Mouse (Mus musculus) intestine, embryonic 15.5 days (tissue): ENCODE results near the gene Pi4kb. TPM values are rescaled to one million over a fixed set of nuclear protein-coding genes. Genes with fewer than 3 reads are reported as not detected.
"Not testable (repeated sequence)": the region's sequence is repeated elsewhere in the genome, so short reads cannot be mapped to it uniquely, and the experiment has no call there.

Experiments
- ATAC-seq: fragments of 200-750 bp; cut with Nextera tagmentation; 2 replicates; pipeline ENCODE4 v1.8.0; 2017; ENCODE audit warnings: moderate TSS enrichment, moderate library complexity
- H3K27ac ChIP-seq: fragments of 300-500 bp; sonication (generic); 2 replicates; pipeline ENCODE4 v1.5.1; 2015; ENCODE audit warnings: mild to moderate bottlenecking, inconsistent platforms
- H3K27me3 ChIP-seq: fragments of 300-500 bp; sonication (generic); replicated peaks from 2 replicates; pipeline ENCODE4 v1.6.1; 2015; ENCODE audit warnings: inconsistent platforms
- H3K36me3 ChIP-seq: fragments of 300-500 bp; sonication (generic); 2 replicates; pipeline ENCODE4 v1.6.1; 2015; ENCODE audit warnings: inconsistent platforms
- H3K4me1 ChIP-seq: fragments of 300-500 bp; sonication (generic); replicated peaks from 2 replicates; pipeline ENCODE4 v1.6.1; 2015; ENCODE audit warnings: inconsistent platforms
- H3K4me2 ChIP-seq: fragments of 300-500 bp; sonication (generic); replicated peaks from 2 replicates; pipeline ENCODE4 v1.6.1; 2015; ENCODE audit warnings: mild to moderate bottlenecking, inconsistent platforms
- H3K4me3 ChIP-seq: fragments of 300-500 bp; sonication (generic); replicated peaks from 2 replicates; pipeline ENCODE4 v1.5.1; 2015; ENCODE audit warnings: inconsistent platforms
- H3K9ac ChIP-seq: fragments of 300-500 bp; sonication (generic); 2 replicates; pipeline ENCODE4 v1.6.1; 2015; ENCODE audit warnings: inconsistent platforms
- H3K9me3 ChIP-seq: fragments of 300-500 bp; sonication (generic); 2 replicates; pipeline ENCODE4 v1.6.1; 2016; ENCODE audit warnings: inconsistent platforms
- WGBS: fragments of 180-500 bp; shearing (Covaris S2); methylation state at CpG from one replicate; pipeline ENCODE4 v1.1.7; 2015; 5-methylcytosine and 5-hydroxymethylcytosine counted together
- polyA plus RNA-seq: library from polyadenylated mRNA; unstranded; fragments of >200 nt; fragmentation: Nextera tagmentation; extraction: Ambion mirVana; gene quantifications from 2 replicates; pipeline ENCODE4 v1.2.1, GENCODE M21; 2015

The Pi4kb gene
- polyA plus RNA-seq, 1 experiment from 2014 or later, result 19.8 TPM

DNA sequence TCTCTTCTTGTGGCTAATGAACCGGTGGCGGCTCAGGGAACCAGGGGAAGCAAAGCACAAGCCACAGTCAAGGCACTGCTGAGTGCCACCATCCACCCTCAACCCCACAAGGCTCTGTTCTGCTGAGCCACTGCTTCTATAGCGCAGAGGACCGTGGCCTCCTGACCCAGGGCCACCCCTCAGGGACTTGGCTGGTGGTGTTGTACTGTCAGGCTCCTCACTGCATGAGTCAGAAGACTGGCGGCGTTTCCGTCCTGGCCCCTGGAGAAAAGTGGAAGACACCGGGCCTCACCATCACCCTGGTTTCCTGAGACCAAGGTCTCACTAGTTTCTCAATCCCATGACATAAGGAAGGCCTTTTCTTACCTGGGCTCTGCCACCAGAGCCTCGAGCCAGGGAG is 33.2 kb downstream of the Pi4kb start:
- H3K4me3 ChIP-seq, result no peak overlapping the region
- no peak overlapping the region for H3K4me2 ChIP-seq
- H3K27me3 ChIP-seq, result no peaks in the 10 kb centered on the region
- no peak overlapping the region for H3K9ac ChIP-seq
- WGBS, result 90% methylated on average over 9 of the region's 9 CpGs
- ATAC-seq, result no peak
- 0 out of 2 replicates have a peak, but pooled peaks cover 4% of the 10 kb centered on the region for H3K4me1 ChIP-seq
- no peak overlapping the region for H3K27ac ChIP-seq
- H3K9me3 ChIP-seq, result no peaks in the 10 kb centered on the region
- H3K36me3 ChIP-seq, result peaks cover 65% of the 10 kb centered on the region

DNA sequence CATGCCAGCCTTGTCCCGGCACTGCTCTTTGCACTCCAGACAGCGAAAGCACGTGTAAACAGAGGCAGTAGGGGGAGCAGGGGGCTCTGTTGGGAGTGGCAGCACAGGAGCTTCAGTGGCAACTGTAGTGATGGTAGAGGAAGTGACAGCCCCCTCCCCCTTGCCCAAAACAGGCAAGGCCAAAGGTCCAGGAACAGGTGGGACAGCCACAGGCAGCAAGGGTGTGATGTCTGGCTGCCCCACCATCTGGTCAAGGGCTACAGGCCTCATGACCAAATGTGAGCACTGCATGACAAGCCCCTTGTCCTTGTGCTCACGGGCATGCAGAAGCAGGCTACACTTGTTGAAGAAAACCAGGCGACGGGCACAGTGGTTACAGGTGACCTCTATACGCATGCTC is 35.9 kb downstream of the Pi4kb start:
- ATAC-seq, result no peak
- H3K36me3 ChIP-seq, result peaks cover 52% of the 10 kb centered on the region
- H3K27ac ChIP-seq, result no peak overlapping the region
- WGBS, result 73% methylated on average over 7 of the region's 7 CpGs
- no peak overlapping the region for H3K4me3 ChIP-seq
- H3K9ac ChIP-seq, result no peak overlapping the region
- no peaks in the 10 kb centered on the region for H3K27me3 ChIP-seq
- no peaks in the 10 kb centered on the region for H3K9me3 ChIP-seq
- H3K4me2 ChIP-seq, result no peak overlapping the region
- peaks cover 16% of the 10 kb centered on the region for H3K4me1 ChIP-seq

DNA sequence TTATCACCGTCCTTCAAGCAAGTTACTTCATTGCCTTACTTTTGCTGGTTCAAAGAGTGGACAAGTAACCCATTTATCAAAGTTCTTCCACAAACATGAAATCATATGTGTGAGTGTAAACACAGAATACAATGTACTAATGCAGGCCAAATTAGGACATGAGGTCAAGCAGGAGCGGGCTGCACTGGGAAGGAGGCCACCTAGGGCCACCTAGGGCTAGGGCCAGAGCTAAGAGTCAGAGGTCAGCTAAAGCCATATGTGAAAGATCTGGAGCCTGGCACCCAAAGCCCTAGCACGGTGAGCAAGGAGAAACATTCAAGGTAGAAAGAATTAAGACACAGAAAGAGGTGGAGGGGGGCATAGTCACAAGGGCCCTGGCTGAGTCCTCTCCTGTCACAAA is 38.5 kb downstream of the Pi4kb start:
- H3K36me3 ChIP-seq, result peaks cover 35% of the 10 kb centered on the region
- WGBS, result 83% methylated on average over 3 of the region's 3 CpGs
- H3K27me3 ChIP-seq, result no peaks in the 10 kb centered on the region
- H3K4me2 ChIP-seq, result peak overlapping the region; percentile 90
- H3K4me1 ChIP-seq, result peaks cover 12% of the 10 kb centered on the region
- no peak overlapping the region for H3K27ac ChIP-seq
- no peak overlapping the region for H3K9ac ChIP-seq
- no peak overlapping the region for H3K4me3 ChIP-seq
- no peak for ATAC-seq
- no peaks in the 10 kb centered on the region for H3K9me3 ChIP-seq

DNA sequence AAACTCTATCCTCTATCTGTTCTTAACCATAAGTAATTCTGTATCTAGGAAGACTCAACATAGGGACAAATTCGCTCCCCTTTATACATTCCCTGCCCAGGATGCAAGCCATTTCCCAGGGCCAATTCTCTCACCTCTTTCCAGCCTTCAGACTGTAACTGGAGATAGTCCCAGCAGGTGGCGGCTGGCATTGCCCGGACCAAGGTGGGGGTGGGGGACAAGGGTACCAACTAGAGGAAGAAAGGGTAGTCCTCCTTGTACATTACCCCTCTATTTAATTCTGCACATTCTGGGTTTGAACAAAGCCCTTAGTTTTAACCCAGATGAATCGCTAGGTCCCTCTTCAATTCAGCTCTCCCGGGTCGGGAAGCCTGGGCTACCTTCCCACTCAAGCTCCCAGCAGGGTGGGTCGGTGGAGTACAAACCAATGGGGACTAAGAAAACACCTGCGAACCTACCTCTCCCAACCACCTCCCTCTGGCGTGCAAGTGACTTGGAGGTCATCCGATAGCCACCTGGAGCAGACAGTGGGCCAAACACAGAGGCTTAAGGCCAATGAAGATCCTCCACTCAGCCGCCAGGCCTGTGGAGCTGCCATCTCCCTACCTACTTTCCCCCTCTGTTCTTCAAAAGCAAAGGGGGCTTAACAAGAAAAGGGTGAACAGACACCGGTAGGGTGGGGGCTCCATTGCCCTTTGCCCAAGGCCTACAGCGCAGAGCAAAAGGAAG is 39.3 kb downstream of the Pi4kb start:
- no peaks in the 10 kb centered on the region for H3K27me3 ChIP-seq
- peak overlapping the region; percentile 91 for H3K27ac ChIP-seq
- no peaks in the 10 kb centered on the region for H3K9me3 ChIP-seq
- peaks cover 27% of the 10 kb centered on the region for H3K36me3 ChIP-seq
- H3K4me1 ChIP-seq, result peaks cover 12% of the 10 kb centered on the region
- H3K9ac ChIP-seq, result peak overlapping the region; percentile 79
- no peak for ATAC-seq
- H3K4me3 ChIP-seq, result peak overlapping the region; percentile 84
- H3K4me2 ChIP-seq, result peak overlapping the region; percentile 90
- 17% methylated on average over 13 of the region's 13 CpGs for WGBS

- peak overlapping the region; percentile 79 for H3K9ac ChIP-seq
- peaks cover 20% of the 10 kb centered on the region for H3K36me3 ChIP-seq
- H3K4me3 ChIP-seq, result peak overlapping the region; percentile 84
- H3K4me2 ChIP-seq, result peak overlapping the region; percentile 90
- peak overlapping the region; percentile 91 for H3K27ac ChIP-seq
- ATAC-seq, result peak; percentile 8
- no peaks in the 10 kb centered on the region for H3K9me3 ChIP-seq
- no peaks in the 10 kb centered on the region for H3K27me3 ChIP-seq
- 1% methylated on average over 44 of the region's 44 CpGs for WGBS
- H3K4me1 ChIP-seq, result peaks cover 12% of the 10 kb centered on the region
Measured at GRCm38 (mm10) chr3:95014428-95015151, 40.1 kb downstream of the Pi4kb start.

DNA sequence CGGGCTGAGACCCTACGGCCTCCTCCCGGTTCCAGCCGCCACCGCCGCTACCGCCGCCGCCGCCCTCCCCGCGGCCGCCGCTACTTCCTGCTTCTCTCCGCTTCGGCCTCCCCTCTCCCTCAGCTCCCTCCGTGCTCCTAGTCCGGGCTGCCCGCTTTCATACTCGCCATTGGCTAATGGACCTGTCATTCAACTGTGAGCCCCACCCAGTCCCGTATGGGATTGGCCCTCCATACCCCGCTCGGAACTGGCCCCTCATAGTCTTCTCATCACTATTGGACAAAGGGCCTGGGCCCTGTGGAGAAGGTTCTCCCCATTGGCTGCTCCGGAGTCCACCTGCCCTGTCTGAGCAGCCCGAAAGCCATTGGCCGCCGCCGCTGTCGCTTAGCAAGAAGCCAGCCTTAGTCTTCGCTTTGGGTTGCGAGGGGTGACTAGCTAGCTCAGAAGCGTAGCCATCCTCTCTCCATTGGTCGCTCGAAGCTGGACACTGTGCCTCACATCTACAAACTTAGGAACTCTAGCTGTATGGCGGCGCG is 40.9 kb downstream of the Pi4kb start, which contains the start of gene Zfp687:
Gene Zfp687, minus strand, starts transcription at position 112 of the 536 bp plus-strand sequence.
- H3K4me2 ChIP-seq, result peak within 1 kb of the TSS; percentile 90
- H3K27me3 ChIP-seq, result no peaks in the 10 kb centered on the region
- under 1% methylated on average over 37 of the region's 37 CpGs for WGBS
- no peaks in the 10 kb centered on the region for H3K9me3 ChIP-seq
- peak within 1 kb of the TSS; percentile 84 for H3K4me3 ChIP-seq
- peaks cover 15% of the 10 kb centered on the region for H3K36me3 ChIP-seq
- peak within 1 kb of the TSS; percentile 97 for H3K27ac ChIP-seq
- peak within 1 kb of the TSS; percentile 79 for H3K9ac ChIP-seq
- peaks cover 12% of the 10 kb centered on the region for H3K4me1 ChIP-seq
- peak; percentile 97 for ATAC-seq

DNA sequence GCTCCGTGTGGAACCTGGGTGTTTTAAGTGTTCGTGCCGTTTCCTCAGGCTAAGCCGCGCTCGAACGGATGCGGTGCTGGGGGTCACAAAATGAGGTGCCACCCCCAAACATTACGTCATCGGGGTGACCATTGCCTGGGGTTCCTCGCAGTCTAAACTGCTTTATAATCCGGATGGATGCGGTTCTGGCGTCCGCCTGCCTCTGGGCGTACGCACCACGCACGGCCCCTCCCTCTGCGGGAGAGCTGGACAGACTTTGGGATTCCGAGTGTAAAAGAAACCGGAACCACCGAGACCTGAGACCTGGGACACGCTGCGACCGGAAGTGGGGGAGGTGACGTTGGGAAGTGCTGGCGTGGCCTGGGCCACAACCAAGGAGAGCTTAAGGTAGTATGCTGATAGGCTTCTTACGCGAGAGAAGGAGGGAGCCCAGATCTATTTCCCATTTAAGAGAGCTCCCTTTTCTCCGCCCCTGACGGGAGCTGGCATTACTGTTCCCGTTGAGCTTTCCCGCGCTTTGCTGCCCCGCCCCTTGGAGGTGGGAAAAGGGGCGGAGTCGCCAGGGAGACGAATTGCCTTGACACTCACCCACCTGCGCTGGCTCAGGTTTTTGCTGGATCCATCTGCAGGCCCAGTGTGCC is 41.5 kb downstream of the Pi4kb start:
- peak overlapping the region; percentile 97 for H3K27ac ChIP-seq
- no peaks in the 10 kb centered on the region for H3K9me3 ChIP-seq
- peaks cover 12% of the 10 kb centered on the region for H3K4me1 ChIP-seq
- peak overlapping the region; percentile 90 for H3K4me2 ChIP-seq
- peak; percentile 86 for ATAC-seq
- peak overlapping the region; percentile 84 for H3K4me3 ChIP-seq
- H3K36me3 ChIP-seq, result peaks cover 12% of the 10 kb centered on the region; the same call in 1 of the 2 replicates
- no peaks in the 10 kb centered on the region for H3K27me3 ChIP-seq
- WGBS, result under 1% methylated on average over 40 of the region's 40 CpGs
- peak overlapping the region; percentile 55 for H3K9ac ChIP-seq

DNA sequence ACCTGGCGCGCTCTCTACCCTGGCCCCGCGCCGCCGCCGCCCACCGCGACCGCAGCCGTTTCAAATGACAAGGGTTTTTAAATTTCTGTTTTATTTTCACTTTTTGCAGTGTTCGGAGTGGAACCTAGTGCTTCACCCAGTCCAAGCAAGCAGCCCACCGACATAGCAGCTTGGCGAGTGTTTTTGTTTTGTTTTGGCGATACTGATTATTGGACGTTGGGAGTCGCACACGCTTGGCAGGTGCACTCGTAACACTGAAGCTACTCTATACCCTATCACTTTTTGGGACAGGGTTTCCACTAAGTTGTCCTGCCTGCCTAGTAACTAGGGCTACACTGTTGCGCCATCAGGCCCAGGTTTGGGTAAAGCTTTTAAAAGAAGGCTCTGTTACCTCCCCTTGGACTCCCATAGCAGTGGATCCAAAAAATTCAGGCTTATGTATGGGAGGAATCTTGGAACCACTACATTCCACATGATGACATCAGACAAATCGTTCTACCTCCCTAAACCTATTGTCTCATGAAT is 42.1 kb downstream of the Pi4kb start:
- Histone ChIP-seq H3K4me1 (peaks cover 12% of the 10 kb centered on the region), H3K9me3 (no peaks in the 10 kb centered on the region), H3K4me3 (peak overlapping the region; percentile 84), H3K4me2 (peak overlapping the region; percentile 90), H3K9ac (peak overlapping the region; percentile 55), H3K27me3 (no peaks in the 10 kb centered on the region), H3K36me3 (peaks cover 8% of the 10 kb centered on the region; the same call in 1 of the 2 replicates), H3K27ac (peak overlapping the region; percentile 97)
- ATAC-seq, result no peak
- 4% methylated on average over 21 of the region's 21 CpGs for WGBS

GRCm38 (mm10) chr3:95018741-95019140 is 44.2 kb downstream of the Pi4kb start:
- no peaks in the 10 kb centered on the region for H3K36me3 ChIP-seq
- no peak overlapping the region for H3K4me3 ChIP-seq
- no peaks in the 10 kb centered on the region for H3K9me3 ChIP-seq
- WGBS, result 87% methylated on average over 2 of the region's 2 CpGs
- peaks cover 6% of the 10 kb centered on the region for H3K4me1 ChIP-seq
- no peaks in the 10 kb centered on the region for H3K27me3 ChIP-seq
- H3K4me2 ChIP-seq, result no peak overlapping the region
- H3K9ac ChIP-seq, result no peak overlapping the region
- ATAC-seq, result no peak
- no peak overlapping the region for H3K27ac ChIP-seq

DNA sequence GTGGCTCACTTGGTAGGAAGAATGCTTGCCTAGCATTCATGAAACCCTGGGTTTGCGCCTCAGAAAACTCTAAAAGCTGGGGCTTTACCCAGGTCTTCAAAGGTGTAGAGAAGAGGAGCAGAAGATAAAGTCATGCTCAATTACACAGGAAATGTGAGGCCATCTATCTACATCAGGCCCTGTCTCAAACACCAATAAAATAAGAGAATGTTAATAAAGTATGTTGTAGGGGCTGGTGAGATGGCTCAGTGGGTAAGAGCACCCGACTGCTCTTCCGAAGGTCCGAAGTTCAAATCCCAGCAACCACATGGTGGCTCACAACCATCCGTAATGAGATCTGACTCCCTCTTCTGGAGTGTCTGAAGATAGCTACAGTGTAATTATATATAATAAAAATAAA is 46.4 kb downstream of the Pi4kb start:
- ATAC-seq, H3K4me3 ChIP-seq, H3K9ac ChIP-seq, H3K9me3 ChIP-seq, H3K27me3 ChIP-seq, H3K27ac ChIP-seq, H3K36me3 ChIP-seq, H3K4me2 ChIP-seq: not testable (repeated sequence)
- peaks cover 14% of the 10 kb centered on the region for H3K4me1 ChIP-seq
- WGBS, result 90% methylated on average over 5 of the region's 5 CpGs

DNA sequence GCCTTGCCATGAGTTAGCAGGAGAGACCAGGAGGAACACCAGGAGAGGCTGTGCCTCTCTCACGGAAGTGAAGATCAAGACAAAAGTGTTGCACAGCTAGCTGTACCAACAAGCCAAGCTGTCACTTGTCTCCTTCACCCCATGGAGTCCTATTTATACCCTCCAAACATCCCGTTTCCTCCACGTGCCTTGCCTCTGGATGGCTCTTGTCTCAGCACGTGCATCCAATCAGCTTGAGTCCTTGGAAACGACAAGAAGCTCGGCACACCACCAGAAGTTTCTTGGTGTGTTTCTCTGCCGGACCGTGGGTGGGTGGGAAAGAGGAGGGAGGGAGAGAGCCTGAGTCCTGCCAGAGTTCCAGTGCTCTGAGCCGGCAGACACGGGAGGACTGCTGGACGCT is 50.0 kb downstream of the Pi4kb start:
- 19% methylated on average over 11 of the region's 11 CpGs for WGBS
- peak overlapping the region; percentile 33 for H3K4me2 ChIP-seq
- no peaks in the 10 kb centered on the region for H3K36me3 ChIP-seq
- no peak overlapping the region for H3K4me3 ChIP-seq
- 0 out of 2 replicates have a peak overlapping the region, but pooled peaks have one; percentile 4 for H3K9ac ChIP-seq
- ATAC-seq, result 0 out of 2 replicates have a peak, but pooled peaks have one; percentile 2
- H3K9me3 ChIP-seq, result no peaks in the 10 kb centered on the region
- H3K4me1 ChIP-seq, result peaks cover 25% of the 10 kb centered on the region
- H3K27me3 ChIP-seq, result no peaks in the 10 kb centered on the region
- H3K27ac ChIP-seq, result 0 out of 2 replicates have a peak overlapping the region, but pooled peaks have one; percentile 17

DNA sequence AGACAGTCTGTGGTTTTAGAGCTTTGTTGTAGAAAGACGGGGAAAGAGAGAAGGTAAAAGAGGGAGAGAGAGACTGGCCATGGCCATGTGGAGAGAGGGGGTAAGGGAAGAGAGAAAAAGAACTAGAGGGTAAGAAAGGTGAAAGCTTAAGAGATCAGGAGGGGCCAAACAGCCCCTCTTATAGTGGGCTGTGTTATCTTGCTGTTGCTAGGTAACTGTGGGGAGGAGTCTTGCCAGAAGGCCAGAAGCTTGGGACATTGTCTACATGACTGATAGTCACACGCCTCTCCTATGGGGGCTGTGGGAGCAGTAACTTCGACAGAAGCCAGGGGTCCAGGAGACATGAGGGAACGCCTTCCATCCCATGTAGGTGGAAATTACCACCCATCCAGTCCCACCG is 50.7 kb downstream of the Pi4kb start:
- Histone ChIP-seq H3K4me1 (peaks cover 25% of the 10 kb centered on the region), H3K27ac (no peak overlapping the region), H3K9me3 (no peaks in the 10 kb centered on the region), H3K27me3 (no peaks in the 10 kb centered on the region), H3K4me3 (no peak overlapping the region), H3K9ac (no peak overlapping the region), H3K4me2 (peak overlapping the region; percentile 33; the same call in 1 of the 2 replicates), H3K36me3 (no peaks in the 10 kb centered on the region)
- ATAC-seq, result no peak
- 29% methylated on average over 5 of the region's 5 CpGs for WGBS
